Mouse (Mus musculus) E14TG2a.4 (cell line): Measurements from ENCODE around the gene Atr.
A peak's percentile ranks its signal among the peaks of the same experiment; 100 is the strongest.

ENCODE experiments used
- H3K27me3 ChIP-seq: 2 replicates; pipeline ENCODE4 v1.6.1; 2014; ENCODE audit warnings: low read length, control low read depth; ENCODE audit not compliant: insufficient read depth
- H3K36me3 ChIP-seq: 2 replicates; pipeline ENCODE4 v1.6.1; 2014; ENCODE audit warnings: low read length, control low read depth; ENCODE audit not compliant: insufficient read depth
- H3K4me1 ChIP-seq: replicated peaks from 2 replicates; pipeline ENCODE4 v1.6.1; 2014; ENCODE audit warnings: low read depth, low read length, control low read depth
- H3K4me3 ChIP-seq: replicated peaks from 2 replicates; pipeline ENCODE4 v1.5.1; 2014; ENCODE audit warnings: mild to moderate bottlenecking, low read length
- H3K9me3 ChIP-seq: 2 replicates; pipeline ENCODE4 v1.6.1; 2014; ENCODE audit warnings: low read length, control low read depth
- CTCF ChIP-seq: conservative IDR thresholded peaks from 2 replicates; pipeline ENCODE4 v1.5.1; 2014; ENCODE audit warnings: low read length
- NANOG ChIP-seq: IDR thresholded peaks from 2 replicates; pipeline ENCODE4 v1.6.1; 2014; ENCODE audit warnings: borderline replicate concordance, low read length, mixed read lengths
- POU5F1 ChIP-seq: IDR thresholded peaks from 2 replicates; pipeline ENCODE4 v1.6.1; 2014; ENCODE audit warnings: low read length, borderline replicate concordance

Atr gene

DNA sequence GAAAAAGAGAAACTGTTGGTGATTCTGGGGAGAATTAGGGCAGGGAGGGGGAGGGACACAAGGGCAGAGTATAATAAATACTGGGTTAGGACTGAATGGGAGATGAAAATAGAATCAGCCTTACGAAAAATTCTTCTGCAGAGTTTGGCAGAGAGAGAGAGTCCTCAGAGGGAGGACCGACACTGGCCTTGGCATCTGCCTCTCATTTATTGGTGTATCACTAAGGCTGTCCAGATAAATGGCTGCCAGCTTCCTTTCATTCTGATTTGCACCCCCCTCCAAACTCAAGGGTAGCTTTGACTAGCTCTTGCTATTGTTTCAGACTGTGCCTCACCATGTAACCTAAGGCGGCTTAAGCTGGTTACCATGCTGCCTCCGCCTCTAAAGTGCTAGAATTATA lies 1.4 kb upstream of the Atr start:
- TF ChIP-seq NANOG: no peak
- no peak for TF ChIP-seq CTCF
- TF ChIP-seq POU5F1: no peak

DNA sequence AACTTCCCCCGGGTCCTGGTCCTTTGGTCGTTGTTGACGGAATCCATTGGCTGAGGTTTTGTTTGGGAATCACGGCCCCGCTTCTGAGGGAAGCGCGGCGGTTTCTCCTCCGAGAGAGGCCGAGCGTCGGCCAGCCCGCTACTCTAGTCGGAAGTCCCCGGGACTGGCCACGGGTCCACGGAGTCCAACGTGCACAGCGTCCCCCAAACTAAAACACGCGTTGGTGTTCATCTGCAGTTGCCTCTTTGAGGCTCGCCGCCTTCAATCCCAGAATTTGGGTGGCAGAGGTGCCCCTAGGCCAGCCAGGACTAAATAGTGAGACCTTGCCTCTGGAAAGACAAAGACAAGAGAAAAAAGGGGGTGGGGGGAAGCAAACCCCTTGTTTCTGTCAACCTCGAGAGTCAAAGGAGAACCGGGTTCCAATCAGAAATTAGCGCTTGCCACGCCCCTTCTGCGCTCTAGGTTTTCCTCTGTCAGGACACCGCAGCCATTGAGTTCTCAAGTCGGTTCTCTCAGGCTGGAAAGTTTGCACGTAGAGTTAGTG lies 702 bp downstream of the Atr start:
- Histone ChIP-seq H3K27me3 (no peaks in the 10 kb centered on the region; the same call in 1 of the 2 replicates), H3K4me3 (peak overlapping the region; percentile 98), H3K36me3 (peaks cover 20% of the 10 kb centered on the region), H3K4me1 (peaks cover 17% of the 10 kb centered on the region), H3K9me3 (no peaks in the 10 kb centered on the region)
- no peak for TF ChIP-seq NANOG
- no peak for TF ChIP-seq POU5F1
- TF ChIP-seq CTCF: no peak

More for the DNA sequence above, 1.4 kb upstream of the Atr start:
- no peaks in the 10 kb centered on the region; the same call in 1 of the 2 replicates for H3K27me3 ChIP-seq
- H3K4me1 ChIP-seq: peaks cover 20% of the 10 kb centered on the region
- no peak overlapping the region for H3K4me3 ChIP-seq
- no peaks in the 10 kb centered on the region for H3K9me3 ChIP-seq
- H3K36me3 ChIP-seq: peaks cover 1% of the 10 kb centered on the region; the same call in 1 of the 2 replicates

DNA sequence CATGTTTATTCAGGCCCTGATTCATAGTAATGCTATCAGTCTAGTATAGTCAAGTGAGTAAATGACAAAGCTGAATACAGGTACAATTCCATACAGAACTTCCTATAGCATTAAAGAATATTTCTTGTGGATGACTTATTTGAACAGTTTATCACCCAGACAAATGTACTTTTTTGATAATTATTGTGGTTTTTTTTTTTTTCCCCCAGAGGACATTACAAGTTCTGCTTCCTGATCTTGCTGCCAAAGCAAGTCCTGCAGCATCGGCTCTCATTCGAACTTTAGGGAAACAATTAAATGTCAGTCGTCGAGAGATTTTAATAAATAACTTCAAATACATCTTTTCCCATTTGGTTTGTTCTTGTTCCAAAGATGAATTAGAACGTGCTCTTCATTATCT lies 20.8 kb downstream of the Atr start:
- TF ChIP-seq POU5F1 (no peak), NANOG (no peak), CTCF (no peak)
- Histone ChIP-seq H3K4me3 (no peak overlapping the region), H3K36me3 (peaks cover 53% of the 10 kb centered on the region), H3K27me3 (no peaks in the 10 kb centered on the region), H3K9me3 (no peaks in the 10 kb centered on the region), H3K4me1 (no peaks in the 10 kb centered on the region)

DNA sequence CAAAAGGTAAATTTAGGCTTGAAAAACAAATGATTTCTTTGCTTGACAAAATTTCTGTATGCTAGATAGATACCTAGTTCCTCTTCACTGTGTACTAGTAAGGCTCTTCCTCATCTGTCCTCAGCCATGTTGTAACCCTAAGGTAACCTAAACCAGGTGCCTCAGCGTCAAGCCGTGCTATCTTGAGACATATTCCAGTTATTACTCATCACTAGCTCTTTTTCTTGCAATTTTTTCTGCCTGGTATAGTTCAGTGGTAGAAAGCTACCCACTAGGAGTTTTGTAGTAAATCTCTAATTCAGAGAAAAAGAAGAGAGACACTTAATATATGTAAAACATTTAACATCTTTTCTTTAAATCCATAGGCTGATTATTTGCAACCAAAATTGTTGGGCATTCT lies 25.4 kb downstream of the Atr start:
- H3K27me3 ChIP-seq: no peaks in the 10 kb centered on the region
- no peaks in the 10 kb centered on the region for H3K9me3 ChIP-seq
- peaks cover 59% of the 10 kb centered on the region for H3K36me3 ChIP-seq
- no peaks in the 10 kb centered on the region for H3K4me1 ChIP-seq
- TF ChIP-seq NANOG (no peak), POU5F1 (no peak), CTCF (no peak)
- H3K4me3 ChIP-seq: no peak overlapping the region

DNA sequence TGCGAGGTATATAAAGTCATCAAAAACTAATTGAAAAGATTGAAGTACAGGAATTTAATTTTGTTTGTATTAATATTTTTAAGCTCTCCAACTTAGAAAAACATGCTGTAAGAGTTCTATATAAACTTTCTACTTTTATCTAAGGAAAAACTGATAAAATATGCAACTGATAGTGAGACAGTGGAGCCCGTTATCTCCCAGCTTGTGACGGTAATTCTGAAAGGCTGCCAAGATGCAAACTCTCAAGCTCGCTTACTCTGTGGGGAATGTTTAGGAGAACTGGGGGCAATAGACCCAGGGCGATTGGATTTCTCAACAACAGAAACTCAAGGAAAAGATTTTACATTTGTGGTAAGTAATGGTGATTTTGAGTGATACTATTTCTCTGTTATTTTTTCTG lies 40.0 kb downstream of the Atr start:
- TF ChIP-seq NANOG: no peak
- TF ChIP-seq CTCF: no peak
- TF ChIP-seq POU5F1: no peak
- Histone ChIP-seq H3K27me3 (no peaks in the 10 kb centered on the region), H3K4me3 (no peak overlapping the region), H3K9me3 (no peaks in the 10 kb centered on the region), H3K36me3 (peaks cover 37% of the 10 kb centered on the region), H3K4me1 (no peaks in the 10 kb centered on the region)

DNA sequence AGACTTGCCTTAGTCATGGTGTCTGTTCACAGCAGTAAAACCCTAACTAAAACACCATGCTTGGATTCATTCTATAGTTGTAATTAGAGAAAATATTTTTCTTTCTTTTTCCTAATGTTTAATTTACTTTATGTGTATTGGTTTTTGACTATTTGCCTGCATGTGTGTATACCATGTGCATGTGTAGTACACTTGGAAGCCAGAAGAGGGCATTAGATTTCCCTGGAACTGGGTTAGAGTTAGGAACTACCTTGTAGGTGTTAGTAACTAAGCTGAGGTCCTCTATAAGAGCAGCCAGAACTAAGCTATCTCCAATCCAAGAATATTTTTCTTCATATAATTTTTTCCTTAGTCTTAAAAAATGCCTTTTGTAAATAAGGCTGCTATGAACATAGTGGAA lies 75.5 kb downstream of the Atr start:
- H3K4me3 ChIP-seq: no peak overlapping the region
- TF ChIP-seq POU5F1 (no peak), CTCF (peak; percentile 68)
- no peaks in the 10 kb centered on the region for H3K27me3 ChIP-seq
- peaks cover 4% of the 10 kb centered on the region; the same call in 1 of the 2 replicates for H3K4me1 ChIP-seq
- peaks cover 24% of the 10 kb centered on the region for H3K36me3 ChIP-seq
- H3K9me3 ChIP-seq: no peaks in the 10 kb centered on the region

DNA sequence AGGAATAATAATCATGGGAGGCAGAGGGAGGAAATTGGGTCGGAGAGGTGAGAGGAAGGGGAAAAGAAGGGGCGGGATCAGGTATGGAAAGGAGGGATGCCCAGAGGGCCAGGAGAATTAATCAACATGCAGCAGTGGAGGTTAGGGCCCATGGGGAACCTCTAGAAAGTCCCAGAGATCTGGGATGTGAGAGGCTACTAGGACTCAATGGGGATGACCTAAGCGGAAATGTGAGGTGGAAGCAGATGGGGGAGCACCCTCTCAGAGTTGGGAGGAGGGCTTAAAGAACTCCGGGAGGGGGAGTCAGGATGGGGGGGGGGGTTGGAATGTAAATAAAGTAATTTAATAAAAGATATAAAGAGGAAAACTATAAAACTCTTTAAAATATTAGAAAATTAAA lies 96.3 kb downstream of the Atr start:
- H3K4me1 ChIP-seq: peaks cover 19% of the 10 kb centered on the region
- peaks cover 32% of the 10 kb centered on the region for H3K36me3 ChIP-seq
- H3K27me3 ChIP-seq: no peaks in the 10 kb centered on the region
- peak overlapping the region; percentile 100 for H3K4me3 ChIP-seq
- TF ChIP-seq NANOG: no peak
- no peak for TF ChIP-seq CTCF
- no peak for TF ChIP-seq POU5F1
- H3K9me3 ChIP-seq: no peaks in the 10 kb centered on the region

DNA sequence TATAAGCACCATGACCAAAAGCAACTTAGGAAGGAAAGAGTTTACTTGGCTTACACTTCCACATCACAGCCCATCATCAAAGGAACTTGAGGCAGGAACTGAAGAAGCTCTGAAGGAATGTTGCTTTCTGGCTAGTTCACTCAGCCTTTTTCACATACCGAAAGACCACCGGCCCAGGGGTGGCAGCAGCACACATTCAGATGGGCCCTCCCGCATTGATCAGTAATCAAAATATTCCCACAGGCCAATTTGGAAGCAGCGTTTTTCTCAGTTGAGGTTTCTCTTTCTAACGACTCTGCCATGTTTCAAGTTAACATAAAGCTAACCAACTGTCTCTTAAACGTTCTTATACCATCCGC lies 96.8 kb downstream of the Atr start:
- TF ChIP-seq CTCF: no peak
- no peak for TF ChIP-seq POU5F1
- TF ChIP-seq NANOG: no peak
- no peaks in the 10 kb centered on the region for H3K9me3 ChIP-seq
- peaks cover 25% of the 10 kb centered on the region for H3K4me1 ChIP-seq

More for the DNA sequence above, 96.8 kb downstream of the Atr start:
- peaks cover 30% of the 10 kb centered on the region for H3K36me3 ChIP-seq
- H3K27me3 ChIP-seq: no peaks in the 10 kb centered on the region
- H3K4me3 ChIP-seq: peak overlapping the region; percentile 100
